Mouse (Mus musculus): ENCODE measurements around the gene Shisal2a.

The Shisal2a gene

DNA sequence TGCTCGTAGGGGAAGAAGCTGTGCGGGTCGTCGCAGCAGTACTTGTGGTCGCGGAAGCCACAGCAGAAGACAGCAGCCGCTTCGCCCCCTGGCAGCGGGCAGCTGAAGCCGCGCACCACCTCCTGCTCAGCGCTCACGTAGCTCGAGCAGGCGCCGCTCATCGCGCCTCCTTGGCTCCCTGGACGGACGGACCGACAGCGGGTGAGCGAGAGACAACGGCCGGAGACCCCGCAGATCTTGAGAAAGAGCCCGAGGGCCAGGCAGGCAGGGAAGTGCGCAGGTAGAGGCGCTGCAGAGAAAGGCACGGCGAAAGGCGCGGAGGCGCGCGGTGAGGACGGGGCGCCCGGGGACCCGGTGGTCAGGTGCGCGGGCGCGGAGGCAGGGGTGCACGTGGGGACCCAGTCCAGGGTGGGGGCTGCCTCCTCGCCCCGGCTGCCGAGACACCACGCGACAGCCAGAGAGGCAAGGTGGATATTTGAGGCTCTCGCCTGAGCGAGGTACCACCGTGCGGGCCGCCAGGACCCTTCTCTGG is at the start of gene Shisal2a:
Shisal2a (minus strand) TSS at position 167 of the 532 bp plus-strand sequence.
- DNase-seq (ENCODE audit: extremely low spot score, low spot score), result peak; percentile 59

DNA sequence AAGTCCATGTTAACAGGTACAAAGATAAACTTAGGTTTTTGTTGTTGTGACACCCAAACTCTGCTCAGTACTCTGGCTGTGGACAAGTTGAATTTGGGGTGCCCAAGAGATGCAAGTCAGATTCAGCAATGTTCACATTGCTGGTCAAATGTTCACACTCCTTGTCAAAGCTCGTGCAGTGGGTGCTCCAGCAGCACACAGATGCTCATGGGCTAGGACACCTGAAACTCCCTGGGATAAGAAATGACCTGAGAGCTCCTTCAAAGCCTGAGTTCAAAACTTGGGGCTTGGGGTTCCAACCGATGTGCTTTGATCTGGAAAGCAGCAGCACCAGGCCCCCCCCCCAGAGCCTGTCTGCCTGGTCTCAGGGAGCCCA is 48.4 kb upstream of the Shisal2a start:
- no peak for DNase-seq (ENCODE audit: extremely low spot score, low spot score)

DNA sequence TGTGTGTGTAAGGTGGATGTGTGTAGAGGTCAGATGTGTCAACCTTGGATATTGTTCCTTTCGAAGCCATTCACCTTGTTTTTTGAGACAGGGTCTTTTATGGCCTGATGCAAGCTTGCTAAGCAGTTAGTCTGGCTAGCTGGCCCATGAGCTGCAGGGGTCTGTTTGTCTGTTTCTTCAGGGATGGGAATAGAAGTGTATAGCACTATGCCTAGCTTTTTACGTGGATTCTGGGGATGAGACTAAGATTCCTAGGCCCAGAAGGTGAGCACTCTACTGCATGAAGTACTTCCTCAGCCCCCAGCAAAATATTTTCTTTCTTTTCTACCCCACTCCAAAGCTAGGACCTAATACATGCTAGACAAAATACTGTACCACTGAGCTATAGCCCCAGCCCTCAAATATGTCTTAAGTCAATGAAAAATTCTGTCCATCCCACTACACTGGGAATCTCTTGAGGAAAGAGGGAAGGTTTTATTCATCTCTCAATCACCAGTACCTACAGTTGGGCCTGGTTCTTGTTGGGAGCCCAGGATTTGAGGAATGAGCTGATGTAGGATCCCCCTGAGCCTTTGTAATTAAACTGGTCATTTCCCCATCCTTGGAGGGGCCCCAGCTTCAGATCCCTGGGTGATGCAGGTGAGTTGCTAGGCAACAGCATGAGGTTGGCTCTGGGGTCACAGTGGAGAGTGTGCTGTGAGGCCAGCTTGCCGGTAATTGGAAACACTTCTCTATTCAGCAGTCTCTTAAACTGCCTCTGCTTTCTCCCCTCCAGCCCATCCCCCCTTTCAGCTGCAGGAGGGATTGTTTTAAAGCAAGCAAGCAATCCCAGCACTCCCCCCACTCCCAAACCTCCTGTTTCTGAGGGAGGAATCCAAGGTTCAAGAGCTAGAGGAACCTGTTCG is 47.8 kb upstream of the Shisal2a start:
- DNase-seq (ENCODE audit: extremely low spot score, low spot score), result peak; percentile 69

DNA sequence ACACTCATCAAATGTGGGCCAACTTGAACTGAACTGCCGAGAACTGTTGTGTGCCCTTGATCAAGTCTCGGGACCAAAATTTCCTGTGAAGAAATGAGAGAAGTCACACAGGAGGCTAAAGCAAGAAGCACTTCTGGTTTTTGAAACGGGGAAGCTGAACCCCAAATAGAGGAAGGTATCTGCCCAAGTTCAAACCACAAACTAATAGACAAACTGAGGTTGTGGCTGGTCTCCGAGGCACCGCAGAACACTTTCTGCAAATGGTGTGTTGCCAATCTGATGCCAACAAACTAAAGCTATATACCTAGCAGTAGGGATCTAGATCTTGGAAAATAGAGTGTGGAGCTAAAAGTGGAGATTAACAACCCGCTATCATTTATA is 45.2 kb upstream of the Shisal2a start:
- DNase-seq (ENCODE audit: extremely low spot score, low spot score), result no peak

DNA sequence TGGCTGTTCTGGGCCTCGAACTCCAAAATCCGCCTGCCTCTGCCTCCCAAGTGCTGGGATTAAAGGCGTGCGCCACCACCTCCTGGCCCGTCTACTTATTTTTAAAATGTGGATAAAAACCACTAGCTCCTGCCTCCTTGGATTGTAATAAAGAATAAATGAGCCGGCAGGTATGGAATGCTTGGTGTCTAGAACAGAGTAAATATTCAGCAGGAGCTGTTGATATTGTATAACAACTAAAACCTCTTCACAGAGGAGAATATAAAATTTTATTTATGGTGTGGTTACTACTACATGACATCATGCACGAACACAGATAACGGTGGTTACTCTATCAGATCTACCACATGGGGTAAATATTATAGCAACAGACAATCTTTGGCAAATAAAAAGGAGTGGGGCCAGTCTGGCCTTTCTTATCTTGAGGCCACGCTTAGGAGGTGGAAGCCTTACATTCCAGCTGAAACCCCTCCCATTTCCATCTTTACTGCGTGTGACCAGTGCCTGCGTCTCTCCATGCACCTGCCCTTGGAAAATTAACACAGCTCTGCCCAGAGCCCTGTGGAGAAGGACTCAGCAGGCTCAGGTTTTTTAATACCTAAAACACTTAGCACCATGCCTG is 44.7 kb upstream of the Shisal2a start:
- no peak for DNase-seq (ENCODE audit: extremely low spot score, low spot score)

DNA sequence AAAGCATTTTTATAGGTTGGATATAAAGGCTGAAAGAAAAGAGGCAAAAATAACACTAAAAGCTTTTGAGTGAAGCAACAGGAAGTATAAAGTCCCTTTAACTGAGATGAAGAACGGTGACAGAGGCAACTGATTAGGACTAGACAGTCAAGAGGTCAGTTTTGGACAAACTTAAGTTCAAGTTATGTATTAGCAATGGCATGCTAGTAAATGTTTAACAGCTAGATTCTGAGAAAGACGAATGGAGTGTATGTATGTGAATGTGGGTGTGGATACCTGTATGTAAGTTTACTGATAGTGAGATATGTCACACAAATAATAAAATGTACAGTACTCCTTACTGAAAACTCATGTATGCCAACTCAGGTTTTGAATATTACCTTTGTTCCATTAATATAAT is 41.4 kb upstream of the Shisal2a start:
- no peak for DNase-seq (ENCODE audit: extremely low spot score, low spot score)

DNA sequence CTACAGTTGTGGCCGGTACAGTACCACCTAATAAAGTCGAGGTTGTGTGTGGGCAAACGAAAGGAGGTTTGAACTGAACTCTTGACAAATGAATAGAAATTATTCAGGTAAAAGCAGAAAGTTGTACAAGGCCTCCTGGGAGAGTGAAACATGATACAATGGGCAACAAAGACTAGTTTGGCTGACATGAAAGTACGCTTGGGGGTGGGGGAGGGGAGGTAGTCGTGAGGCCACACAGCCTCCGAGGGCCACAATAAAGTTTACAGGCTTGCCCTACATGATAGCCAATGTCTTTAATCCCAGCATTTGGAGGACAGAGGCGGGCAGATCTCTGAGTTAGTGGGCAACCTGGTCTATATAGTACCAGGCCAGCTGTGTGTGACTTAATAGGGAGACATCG is 24.5 kb upstream of the Shisal2a start:
- DNase-seq (ENCODE audit: extremely low spot score, low spot score), result peak; percentile 32

DNA sequence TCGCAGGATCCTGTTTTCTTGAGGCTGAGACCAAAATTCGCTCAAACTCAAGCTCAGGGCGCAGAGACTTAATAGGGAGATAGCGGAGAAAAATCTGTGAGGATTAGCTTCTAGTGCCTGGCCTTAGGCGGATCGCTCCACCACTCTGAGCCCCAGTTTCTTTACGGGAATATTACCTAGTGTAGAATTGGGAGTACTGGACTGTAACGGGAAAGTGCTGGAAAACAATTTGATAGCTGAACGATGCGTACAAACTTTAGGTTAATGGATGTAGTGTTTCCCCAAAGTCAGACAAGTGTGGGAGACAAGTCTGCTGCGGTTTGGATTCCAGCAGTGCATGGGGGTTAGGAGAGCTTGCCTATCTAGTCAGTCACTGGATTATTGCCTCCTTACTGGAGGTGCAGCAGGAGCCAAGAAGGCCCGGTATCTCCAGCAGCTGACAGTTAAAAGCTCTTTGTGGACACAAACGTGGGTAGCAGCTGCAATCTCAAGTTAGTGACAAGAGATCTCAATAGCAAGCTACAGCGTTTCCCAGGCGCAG is 23.8 kb upstream of the Shisal2a start, which contains the start of gene Gpx7:
Gpx7 (minus strand) TSS at position 101 of the 541 bp plus-strand sequence.
- DNase-seq (ENCODE audit: extremely low spot score, low spot score), result peak; percentile 59

DNA sequence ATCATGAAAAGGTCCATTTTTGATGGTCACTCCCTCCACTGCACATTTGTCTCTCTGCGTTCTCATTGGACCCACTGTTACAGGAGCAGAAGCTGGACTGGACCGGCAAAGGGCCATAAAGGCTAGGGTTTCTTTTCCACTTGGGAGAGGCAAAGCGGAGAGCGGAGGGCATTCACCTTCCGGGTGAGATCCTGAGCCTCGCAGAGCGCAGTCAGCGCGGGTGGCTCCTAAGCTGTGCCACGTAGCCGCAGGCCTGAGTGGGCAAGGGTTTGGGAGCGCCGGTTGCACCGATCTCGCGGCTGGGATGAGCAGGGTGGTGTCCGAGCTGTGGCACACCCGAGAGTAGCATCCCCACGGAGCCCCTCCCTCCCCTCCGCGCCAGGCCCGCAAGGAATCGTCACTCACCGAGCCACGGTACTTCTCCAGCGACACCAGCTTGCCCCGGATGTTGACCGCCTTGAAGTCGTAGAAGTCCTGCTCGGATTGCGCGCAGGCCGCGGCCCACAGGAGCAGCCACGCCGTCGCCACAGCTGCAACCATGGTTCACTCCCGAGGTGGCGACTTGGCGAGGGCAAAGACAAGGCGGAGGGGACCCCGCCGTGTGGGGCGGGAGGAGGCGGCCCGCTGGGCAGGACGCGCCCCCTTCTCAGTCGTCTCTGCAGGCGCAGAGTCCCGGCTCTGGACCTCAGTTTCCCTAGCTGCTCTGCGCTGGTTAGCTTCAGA is 23.1 kb upstream of the Shisal2a start:
- DNase-seq (ENCODE audit: extremely low spot score, low spot score), result peak; percentile 72

DNA sequence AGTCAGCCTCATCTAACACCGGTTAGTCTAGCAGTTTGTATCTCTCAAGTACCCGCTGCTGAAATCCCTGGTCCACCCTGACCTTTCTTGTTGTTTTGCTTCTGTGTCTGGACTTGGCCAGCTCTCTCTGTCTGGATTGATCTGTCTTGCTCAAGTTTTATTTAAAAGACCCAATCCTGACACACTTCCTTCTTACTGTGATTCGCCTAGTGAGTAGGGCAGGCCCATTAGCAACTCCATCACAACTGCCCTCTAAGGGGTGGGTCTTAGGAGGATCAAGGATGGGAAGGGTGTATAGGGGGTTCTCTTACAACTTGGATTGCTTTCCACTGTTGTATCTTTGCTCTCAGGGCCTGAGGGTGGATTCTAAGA is 22.6 kb upstream of the Shisal2a start:
- DNase-seq (ENCODE audit: extremely low spot score, low spot score), result peak; percentile 38

DNA sequence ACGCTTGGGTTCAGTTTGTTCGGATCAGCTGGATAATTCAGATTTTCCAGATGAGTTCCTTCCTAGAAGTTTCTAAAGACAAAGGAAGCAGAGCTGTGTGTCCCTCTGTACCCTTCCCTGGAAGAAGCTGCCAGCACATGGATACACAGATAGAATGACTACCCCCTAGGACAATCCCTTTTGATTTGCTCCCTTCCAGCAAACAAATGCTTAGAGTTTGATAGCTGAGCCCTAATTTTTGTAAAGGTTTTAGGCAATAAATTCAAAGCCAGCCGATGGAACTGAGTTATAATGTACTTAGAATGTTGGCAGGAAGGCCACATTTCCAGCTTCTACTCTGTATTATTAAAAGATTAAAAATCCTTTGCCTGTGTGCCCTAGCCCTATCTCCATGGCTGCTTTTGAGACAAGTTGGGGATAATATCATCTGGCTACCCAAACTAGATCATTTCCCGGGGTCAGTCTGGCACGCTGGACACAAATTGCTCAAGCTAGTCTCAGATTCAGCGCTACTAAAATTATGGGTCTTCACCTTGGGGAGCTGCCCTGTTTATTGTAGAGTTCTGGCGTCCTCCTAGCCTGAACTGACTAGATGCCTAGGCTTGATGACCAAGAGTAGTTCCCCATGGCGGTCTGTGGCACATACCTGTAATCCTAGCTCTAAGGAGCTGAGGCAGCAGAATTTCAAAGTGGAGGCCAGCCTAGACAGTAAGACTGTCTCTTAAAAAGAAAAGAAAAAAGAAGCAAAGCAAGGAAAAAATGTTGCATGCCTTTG is 20.9 kb upstream of the Shisal2a start:
- DNase-seq (ENCODE audit: extremely low spot score, low spot score), result no peak

DNA sequence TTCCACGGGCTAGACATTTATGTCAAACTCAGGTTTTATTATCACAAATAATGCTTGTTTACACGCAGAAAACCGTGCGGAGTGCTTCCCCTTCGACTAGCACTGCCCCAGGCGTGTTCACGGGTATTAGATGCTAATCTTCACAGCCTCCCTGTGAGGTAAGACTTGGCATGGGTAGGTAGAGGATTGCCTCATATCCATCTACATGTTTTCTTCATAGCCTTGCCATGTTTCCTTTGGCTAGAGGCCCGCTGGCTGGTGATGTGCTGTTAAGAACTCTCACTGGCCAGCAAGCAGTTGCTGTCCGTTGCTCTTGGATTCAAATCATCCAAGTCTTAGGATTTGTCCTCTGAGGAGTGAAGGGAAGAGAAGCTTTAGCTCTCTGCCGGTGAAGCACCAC is 17.2 kb upstream of the Shisal2a start:
- DNase-seq (ENCODE audit: extremely low spot score, low spot score), result no peak

DNA sequence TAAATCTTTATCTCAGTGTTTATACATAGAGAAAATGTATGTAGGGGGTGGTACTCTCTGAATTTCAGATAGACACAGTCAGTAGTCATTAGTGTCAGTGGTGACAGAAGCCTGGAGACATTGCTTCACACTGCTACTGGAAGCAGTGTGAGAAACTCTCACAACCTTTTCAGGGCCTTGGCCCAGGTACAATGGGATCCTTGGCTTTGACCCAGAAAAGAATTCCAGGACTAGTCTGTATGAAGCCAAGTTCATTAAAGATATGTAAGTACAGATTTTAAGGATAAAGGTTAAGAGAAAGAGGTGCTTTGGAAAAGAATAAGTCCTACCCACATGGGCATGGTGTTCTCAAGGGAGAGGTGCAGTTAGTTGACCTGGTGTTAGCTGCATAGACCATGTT is 11.1 kb upstream of the Shisal2a start:
- no peak for DNase-seq (ENCODE audit: extremely low spot score, low spot score)

DNA sequence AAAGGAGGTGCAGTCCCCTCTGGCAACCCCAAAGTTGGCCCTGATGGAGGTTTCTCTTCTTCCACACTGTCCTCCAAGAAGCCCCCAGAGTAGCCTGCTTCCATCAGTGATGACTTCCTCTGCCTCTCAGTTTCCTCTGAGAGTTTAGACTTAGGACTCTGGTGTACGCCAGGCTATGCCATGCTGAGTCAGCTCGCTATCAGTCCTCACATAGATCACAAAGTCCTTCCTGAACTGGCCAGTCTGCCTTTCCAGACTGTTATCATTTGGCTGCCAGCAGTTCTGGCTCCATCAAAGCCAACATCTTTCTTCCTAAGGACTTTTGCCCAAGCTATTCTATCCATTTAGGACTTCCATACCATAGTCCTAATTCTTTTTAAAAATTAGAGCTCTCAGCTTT is 9.4 kb upstream of the Shisal2a start:
- DNase-seq (ENCODE audit: extremely low spot score, low spot score), result no peak

DNA sequence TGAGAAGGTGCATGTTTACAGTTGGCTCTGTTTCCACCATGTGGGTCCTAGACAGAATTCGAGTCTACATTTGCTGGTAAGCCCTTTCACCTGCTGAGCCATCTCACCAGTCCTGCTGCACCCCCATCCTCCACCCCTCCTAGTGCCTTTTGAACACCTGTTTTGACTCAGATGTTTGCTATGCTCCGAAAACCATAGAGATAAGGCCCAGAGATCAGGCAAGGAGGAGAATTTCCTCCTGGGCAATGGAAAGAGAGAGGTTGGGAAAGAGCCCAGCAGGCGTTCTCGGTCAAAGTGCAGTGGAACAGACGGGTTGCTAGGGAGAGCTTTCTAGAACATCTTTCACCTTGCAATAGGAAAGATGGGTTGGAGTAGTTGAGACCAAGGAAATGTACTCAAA is 8.0 kb upstream of the Shisal2a start:
- DNase-seq (ENCODE audit: extremely low spot score, low spot score), result no peak

DNA sequence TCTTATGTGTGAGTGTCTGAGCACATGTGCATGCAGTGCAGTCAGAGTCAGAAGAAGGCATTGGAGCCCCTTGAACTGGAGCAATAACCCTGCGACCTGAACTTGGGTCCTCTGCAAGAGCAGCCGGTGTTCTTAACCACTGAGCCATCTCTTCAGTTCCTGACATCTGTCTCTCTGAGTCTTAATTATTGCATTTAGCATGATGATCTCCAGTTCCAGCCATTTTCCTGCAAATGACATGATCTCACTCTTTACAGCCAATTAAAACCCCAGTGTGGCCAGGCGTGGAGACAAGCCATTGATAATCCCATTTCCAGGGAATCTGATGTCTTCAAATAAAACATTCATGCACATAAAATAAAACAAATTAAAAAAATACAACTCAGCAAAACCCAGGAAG is 5.6 kb upstream of the Shisal2a start:
- DNase-seq (ENCODE audit: extremely low spot score, low spot score), result no peak

DNA sequence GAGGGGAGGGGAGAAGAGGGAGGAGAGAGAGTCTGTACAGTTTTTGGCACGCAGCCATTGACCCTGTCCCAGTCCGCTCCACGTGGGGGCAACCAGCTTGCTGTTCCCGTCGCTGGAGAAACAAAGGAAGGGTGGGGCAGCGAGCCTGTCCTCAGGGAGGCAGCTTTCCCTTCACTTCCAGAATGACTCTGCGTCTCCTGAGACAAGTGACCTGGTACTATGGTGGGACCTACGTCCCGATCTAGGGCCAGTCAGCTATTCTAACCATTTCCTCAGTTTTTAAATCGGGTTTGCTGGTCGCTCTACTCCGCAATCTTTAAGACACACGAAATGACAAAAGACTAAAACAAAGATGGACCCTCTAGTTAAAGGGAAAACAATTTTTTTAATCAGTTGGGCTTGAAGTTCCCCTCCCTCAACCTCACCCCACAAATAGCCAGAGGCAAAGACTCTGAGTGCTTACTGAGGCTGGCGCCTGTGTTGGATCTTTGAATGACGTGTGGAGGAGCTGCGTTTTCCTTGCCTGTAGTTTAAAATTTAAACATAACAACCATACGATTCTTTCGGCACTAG is 4.6 kb upstream of the Shisal2a start:
- peak; percentile 74 for DNase-seq (ENCODE audit: extremely low spot score, low spot score)

DNA sequence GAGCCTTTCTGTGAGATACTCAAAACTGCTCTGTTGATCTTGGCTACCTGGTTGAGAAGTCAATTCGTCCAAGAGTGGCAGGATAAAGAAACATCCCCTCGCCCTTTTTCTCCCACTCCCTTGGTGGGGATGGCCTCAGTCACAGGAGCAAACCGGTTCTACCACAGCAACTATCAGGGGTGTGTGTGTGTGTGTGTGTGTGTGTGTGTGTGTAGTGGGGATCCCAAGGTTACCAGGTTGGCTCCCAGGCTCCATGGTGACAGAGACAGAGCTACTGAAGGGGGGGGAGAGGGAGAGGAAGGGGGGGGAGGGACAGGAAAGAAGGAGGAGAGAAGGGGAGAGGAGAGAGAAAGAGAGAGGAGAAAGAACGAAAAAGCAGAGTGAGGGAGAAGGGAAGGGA is 4.0 kb upstream of the Shisal2a start:
- DNase-seq (ENCODE audit: extremely low spot score, low spot score), result peak; percentile 43

DNA sequence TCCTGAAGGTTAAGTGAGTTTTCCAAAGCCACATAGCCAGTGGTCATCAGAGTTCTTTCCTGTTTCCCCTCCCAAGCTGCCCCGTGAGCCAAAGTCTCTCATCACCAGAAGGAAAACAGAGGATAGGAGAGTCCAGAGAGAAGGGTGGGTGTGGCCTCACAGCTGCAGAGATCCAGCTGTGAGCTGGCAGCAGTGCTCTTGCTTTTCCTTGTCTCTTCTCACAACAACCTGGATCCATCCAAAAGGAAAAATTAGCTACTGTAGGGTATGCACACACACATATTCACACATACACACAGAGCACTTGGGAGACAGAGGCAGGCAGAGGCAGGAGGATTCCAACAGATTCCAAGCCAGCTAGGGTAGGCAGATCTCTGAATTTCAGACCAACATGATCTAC is 2.9 kb upstream of the Shisal2a start:
- DNase-seq (ENCODE audit: extremely low spot score, low spot score), result no peak

DNA sequence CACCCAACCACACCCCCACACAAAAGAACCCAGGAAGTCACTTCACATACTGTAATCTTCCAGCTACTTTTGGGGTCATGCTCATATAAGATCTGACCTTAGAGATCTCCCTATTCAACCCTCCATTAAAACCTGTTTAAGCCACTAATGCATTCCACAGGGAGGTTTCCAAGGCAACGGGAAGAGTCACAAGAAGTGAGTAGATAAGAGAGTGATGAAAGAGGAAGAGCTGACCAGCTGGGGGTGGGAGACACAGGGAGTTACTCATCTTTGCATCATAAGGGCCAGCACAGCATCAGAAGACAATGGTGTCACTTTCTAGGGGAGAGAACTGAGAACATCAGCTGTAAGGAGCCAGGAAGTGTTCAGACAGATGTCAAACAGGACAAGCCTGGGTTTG is 3.0 kb downstream of the Shisal2a start:
- DNase-seq (ENCODE audit: extremely low spot score, low spot score), result no peak

DNA sequence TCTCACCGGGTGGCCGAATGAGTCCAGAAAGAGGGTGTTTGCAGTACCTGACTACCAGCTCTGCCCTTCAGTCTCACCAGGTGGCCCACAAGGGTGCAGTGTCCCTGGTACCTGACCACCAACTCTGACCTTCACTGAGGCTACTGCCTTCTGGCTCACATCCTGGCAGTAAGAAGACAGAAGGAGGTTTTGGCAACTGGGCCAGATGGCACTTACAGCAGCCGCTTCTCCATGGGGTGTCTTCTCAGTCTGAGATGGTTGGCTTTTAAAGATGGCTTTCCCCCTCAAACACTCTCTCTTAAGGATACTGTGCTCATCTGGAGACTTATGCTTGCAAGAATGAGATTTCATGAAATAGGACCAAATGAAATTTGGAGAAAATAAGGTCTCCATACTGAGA is 3.7 kb downstream of the Shisal2a start:
- no peak for DNase-seq (ENCODE audit: extremely low spot score, low spot score)

Measured in neural tube, embryonic 10.5 days (tissue).